8 mouse cellular contexts compared by ENCODE assay signal in genomic region chr6:66535028-66535862, GRCm38 (mm10). TPM values are rescaled to one million over a fixed set of nuclear protein-coding genes. Genes with fewer than 3 reads are reported as not detected.
A peak's percentile ranks its signal among the peaks of the same experiment; 100 is the strongest.
DNase-seq lines count a peak whose midpoint lies in the region; ATAC-seq and TF ChIP-seq lines count a peak whose summit lies in the region.

Gene Mad2l1 (plus strand): TSS chr6:66535390.

- no peaks in the 10 kb centered on the region for H3K27me3 ChIP-seq in heart, embryonic 12.5 days (replicated peaks)
- H3K27me3 ChIP-seq in kidney, postnatal 0 days (ENCODE audit: insufficient read depth, low read length), result no peaks in the 10 kb centered on the region
- H3K27me3 ChIP-seq in liver, embryonic 11.5 days (replicated peaks; ENCODE audit: control insufficient read depth, insufficient read depth, low read length), result no peaks in the 10 kb centered on the region
- no peaks in the 10 kb centered on the region for H3K27me3 ChIP-seq in stomach, embryonic 14.5 days (ENCODE audit: control insufficient read depth, insufficient read depth, low read length)

- peak within 1 kb of the TSS; percentile 87 for H3K4me3 ChIP-seq in heart, embryonic 12.5 days
- peak within 1 kb of the TSS; percentile 80 for H3K4me3 ChIP-seq in kidney, postnatal 0 days (replicated peaks; ENCODE audit: low read depth, low read length)
- peak within 1 kb of the TSS; percentile 81 for H3K4me3 ChIP-seq in liver, embryonic 11.5 days (ENCODE audit: low read depth, low read length)
- peak within 1 kb of the TSS; percentile 48 for H3K4me3 ChIP-seq in stomach, embryonic 14.5 days (ENCODE audit: low read depth, low read length)

- peak within 1 kb of the TSS; percentile 84 for H3K9ac ChIP-seq in heart, embryonic 12.5 days
- H3K9ac ChIP-seq in kidney, postnatal 0 days (ENCODE audit: low read depth, low read length), result peak within 1 kb of the TSS; percentile 63
- H3K9ac ChIP-seq in liver, embryonic 11.5 days (ENCODE audit: low read depth, low read length), result peak within 1 kb of the TSS; percentile 79
- H3K9ac ChIP-seq in stomach, embryonic 14.5 days (replicated peaks; ENCODE audit: low read depth, low read length), result peak within 1 kb of the TSS; percentile 26

- H3K4me2 ChIP-seq in heart, embryonic 12.5 days, result peak within 1 kb of the TSS; percentile 79
- H3K4me2 ChIP-seq in kidney, postnatal 0 days (ENCODE audit: low read length), result peak within 1 kb of the TSS; percentile 78
- peak within 1 kb of the TSS; percentile 81 for H3K4me2 ChIP-seq in liver, embryonic 11.5 days
- H3K4me2 ChIP-seq in stomach, embryonic 14.5 days (replicated peaks; ENCODE audit: low read depth, low read length), result peak within 1 kb of the TSS; percentile 65

- H3K9me3 ChIP-seq in heart, embryonic 12.5 days (replicated peaks), result no peaks in the 10 kb centered on the region
- H3K9me3 ChIP-seq in kidney, postnatal 0 days (replicated peaks; ENCODE audit: low read length), result no peaks in the 10 kb centered on the region
- H3K9me3 ChIP-seq in liver, embryonic 11.5 days (ENCODE audit: control insufficient read depth, low read length), result no peaks in the 10 kb centered on the region
- H3K9me3 ChIP-seq in stomach, embryonic 14.5 days (ENCODE audit: control insufficient read depth, low read depth, low read length), result no peaks in the 10 kb centered on the region

- WGBS in heart, embryonic 12.5 days, result under 1% methylated on average over 57 of the region's 57 CpGs
- WGBS in kidney, postnatal 0 days, result under 1% methylated on average over 57 of the region's 57 CpGs
- under 1% methylated on average over 57 of the region's 57 CpGs for WGBS in liver, embryonic 11.5 days
- whole genome bisulfite sequencing in stomach, embryonic 14.5 days, result under 1% methylated on average over 57 of the region's 57 CpGs

- H3K4me1 ChIP-seq in heart, embryonic 12.5 days (replicated peaks), result peaks cover 10% of the 10 kb centered on the region
- no peaks in the 10 kb centered on the region for H3K4me1 ChIP-seq in kidney, postnatal 0 days (replicated peaks; ENCODE audit: insufficient read depth, low read length)
- peaks cover 5% of the 10 kb centered on the region; the same call in 1 of the 2 replicates for H3K4me1 ChIP-seq in liver, embryonic 11.5 days (replicated peaks; ENCODE audit: control insufficient read depth, insufficient read depth, low read length)
- H3K4me1 ChIP-seq in stomach, embryonic 14.5 days (ENCODE audit: control insufficient read depth, insufficient read depth, low read length), result 0 out of 2 replicates have a peak, but pooled peaks cover 3% of the 10 kb centered on the region

- H3K36me3 ChIP-seq in heart, embryonic 12.5 days, result peaks cover 17% of the 10 kb centered on the region
- H3K36me3 ChIP-seq in kidney, postnatal 0 days (ENCODE audit: insufficient read depth, low read length), result 0 out of 2 replicates have a peak, but pooled peaks cover 5% of the 10 kb centered on the region
- peaks cover 12% of the 10 kb centered on the region for H3K36me3 ChIP-seq in liver, embryonic 11.5 days (ENCODE audit: control insufficient read depth, insufficient read depth, low read length)
- H3K36me3 ChIP-seq in stomach, embryonic 14.5 days (ENCODE audit: control insufficient read depth, insufficient read depth, low read length), result peaks cover 11% of the 10 kb centered on the region

- peak; percentile 94 for ATAC-seq in erythroid progenitor cell, adult 5-6 weeks (replicated peaks; ENCODE audit: low FRiP score, poor library complexity, severe bottlenecking)
- peak; percentile 98 for ATAC-seq in heart, embryonic 12.5 days (ENCODE audit: insufficient number of reproducible peaks, low FRiP score)
- peak; percentile 100 for ATAC-seq in kidney, postnatal 0 days (replicated peaks; ENCODE audit: low FRiP score, low read depth)
- ATAC-seq in liver, embryonic 11.5 days (replicated peaks; ENCODE audit: low FRiP score), result peak; percentile 98
- ATAC-seq in stomach, embryonic 14.5 days (ENCODE audit: insufficient number of reproducible peaks, insufficient read depth, low FRiP score, low read depth), result peak; percentile 99

- H3K27ac ChIP-seq in heart, embryonic 12.5 days (ENCODE audit: poor library complexity, severe bottlenecking), result peak within 1 kb of the TSS; percentile 83
- peak within 1 kb of the TSS; percentile 74; the same call in 1 of the 2 replicates for H3K27ac ChIP-seq in kidney, postnatal 0 days
- peak within 1 kb of the TSS; percentile 90 for H3K27ac ChIP-seq in liver, embryonic 11.5 days (ENCODE audit: low read depth, low read length)
- peak within 1 kb of the TSS; percentile 52 for H3K27ac ChIP-seq in stomach, embryonic 14.5 days (ENCODE audit: low read length)

- TF ChIP-seq CTCF in kidney, postnatal 0 days (IDR thresholded peaks at IDR 0.05; ENCODE audit: low read depth), result peak; percentile 36; the same call in 1 of the 2 replicates

- peak; percentile 99 for DNase-seq in CD4-positive helper T cell, adult 2 months (ENCODE audit: low read depth, low spot score)
- DNase-seq in brain, embryonic 18.5 days (ENCODE audit: low read depth, low spot score), result peak; percentile 95
- peak; percentile 100 for DNase-seq in kidney, postnatal 0 days (ENCODE audit: low spot score)
- peak; percentile 93 for DNase-seq in liver, embryonic 11.5 days (ENCODE audit: low spot score)
- peak; percentile 98 for DNase-seq in naive thymus-derived CD4-positive, alpha-beta T cell, adult 2 months (ENCODE audit: low read depth)

RNA-seq across cellular contexts. Expression of gene Mad2l1, which starts in this region (rescaled TPM):
- 194 and 200 TPM in 2 replicates for total RNA-seq in erythroid progenitor cell, adult 5-6 weeks (2015; ENCODE audit: low replicate concordance)
- total RNA-seq in erythroid progenitor cell, adult 5-6 weeks (2017; ENCODE audit: low replicate concordance), result 104 and 148 TPM in 2 replicates
- polyA plus RNA-seq in heart, embryonic 12.5 days (2016; fragmentation: Nextera tagmentation; extraction: Ambion mirVana), result 79.9 and 81.8 TPM in 2 replicates
- polyA plus RNA-seq in kidney, postnatal 0 days (2015; fragmentation: Nextera tagmentation; extraction: Ambion mirVana), result 68.9 and 69.7 TPM in 2 replicates
- polyA plus RNA-seq in liver, embryonic 11.5 days (2014; fragmentation: Nextera tagmentation; extraction: Ambion mirVana), result 131 and 137 TPM in 2 replicates
- polyA plus RNA-seq in stomach, embryonic 14.5 days (2014; fragmentation: Nextera tagmentation; extraction: Ambion mirVana), result 107 and 108 TPM in 2 replicates

Comparison
In these comparisons a context has a peak if more than half of its experiments do, and no peak if none do; other contexts are left out.
1. Peak in every context shown above with its lines: DNase-seq, ATAC-seq, H3K4me3 ChIP-seq and H3K27ac ChIP-seq.
2. H3K9ac ChIP-seq: peak in every context shown above with its lines; median percentile 84 in heart, embryonic 12.5 days; 79 in liver, embryonic 11.5 days; 63 in kidney, postnatal 0 days; 26 in stomach, embryonic 14.5 days.